Mouse (Mus musculus): Measurements from ENCODE around the gene Fars2. TPM values are rescaled to one million over a fixed set of nuclear protein-coding genes. Genes with fewer than 3 reads are reported as not detected.
"Not testable (repeated sequence)": the region's sequence is repeated elsewhere in the genome, so short reads cannot be mapped to it uniquely, and the experiment has no call there.

The Fars2 gene
- polyA plus RNA-seq, 1 experiment from 2014 or later, result 43.7 TPM

GRCm38 (mm10) chr13:36448565-36448964 is 331.4 kb downstream of the Fars2 start:
- DNase-seq (ENCODE audit: low spot score), result no peak

DNA sequence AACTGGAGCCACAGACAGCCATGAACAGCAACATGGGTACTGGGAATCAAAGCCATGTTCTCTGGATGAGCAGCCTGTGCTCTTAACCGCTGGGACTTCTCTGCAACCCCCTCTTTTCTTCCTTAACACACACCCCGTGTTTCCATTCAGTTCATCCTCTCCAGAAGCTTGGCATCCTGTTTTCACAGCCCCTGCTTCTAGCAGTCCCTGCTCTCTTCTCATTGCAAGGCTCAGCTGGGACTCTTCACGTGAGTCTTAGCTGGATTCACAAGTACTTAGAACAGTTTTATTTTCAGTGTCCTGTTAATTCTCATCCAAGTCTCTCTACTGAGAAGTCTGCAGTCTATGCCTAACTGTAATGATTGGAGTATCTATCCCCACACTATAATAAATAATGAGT is 334.2 kb downstream of the Fars2 start:
- no peak for DNase-seq (ENCODE audit: low spot score)

DNA sequence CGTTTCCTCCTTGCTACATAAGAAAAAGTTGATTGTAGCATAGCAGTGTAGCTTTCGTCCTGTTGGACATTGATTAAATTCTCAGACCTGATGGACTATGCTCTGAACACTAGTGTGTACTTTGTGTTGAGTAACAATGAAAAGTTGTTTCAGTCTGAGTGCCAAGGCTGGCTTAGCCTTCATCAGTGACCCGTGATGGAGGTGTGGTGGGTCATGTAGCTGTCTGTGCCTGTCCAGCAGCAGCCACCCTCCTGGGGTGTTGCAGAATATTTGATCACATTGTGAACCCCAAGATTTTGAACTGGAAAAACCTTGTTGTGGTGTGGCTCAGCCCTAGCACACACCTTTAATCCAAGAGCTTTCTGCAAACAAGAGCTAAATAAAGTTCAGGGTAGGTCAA is 343.3 kb downstream of the Fars2 start:
- no peak for DNase-seq (ENCODE audit: low spot score)

- no peak for DNase-seq (ENCODE audit: low spot score)
These were observed 346.5 kb downstream of the Fars2 start for GRCm38 (mm10) chr13:36463669-36464068.

DNA sequence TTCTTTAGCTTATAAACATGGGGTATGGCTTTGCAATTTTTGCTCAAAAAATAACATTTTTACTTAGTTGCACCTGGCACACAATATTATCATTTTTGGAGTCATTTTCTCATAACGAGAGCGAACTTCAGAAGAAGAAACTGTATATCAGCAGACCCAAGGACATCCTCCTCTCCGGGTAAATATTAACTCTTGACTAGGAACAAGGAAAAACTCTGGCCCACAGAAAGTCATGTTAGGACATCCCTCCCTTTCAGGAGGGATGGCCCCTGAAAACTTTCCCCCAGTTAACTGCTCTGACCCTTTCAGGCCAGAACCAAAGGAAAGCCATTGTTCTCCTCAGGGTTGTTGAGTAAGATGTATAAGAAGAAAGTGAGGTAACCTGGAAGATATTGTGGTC is 348.9 kb downstream of the Fars2 start:
- not testable (repeated sequence) for DNase-seq (ENCODE audit: low spot score)

DNA sequence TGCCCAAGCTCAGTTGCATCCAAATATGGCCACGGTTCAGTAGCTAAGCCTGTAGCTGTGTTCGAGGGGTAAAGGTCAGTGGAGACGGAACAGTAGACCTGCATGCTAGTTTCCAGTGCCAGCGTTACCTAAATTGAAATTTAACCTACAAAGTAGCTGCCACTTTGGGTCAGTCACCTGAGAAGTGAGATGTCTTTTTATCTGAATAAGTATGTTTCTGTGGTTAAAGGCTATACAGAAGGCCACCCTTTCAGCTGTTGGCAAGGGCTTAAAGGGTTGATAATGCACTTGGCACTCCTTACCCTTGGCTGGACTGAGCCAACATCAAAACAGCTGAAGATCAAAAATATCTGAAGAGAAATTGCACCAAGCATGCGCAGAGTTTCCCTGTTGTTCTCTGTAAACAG is 349.3 kb downstream of the Fars2 start:
- no peak for DNase-seq (ENCODE audit: low spot score)

- DNase-seq (ENCODE audit: low spot score), result no peak
These were observed 350.6 kb downstream of the Fars2 start for GRCm38 (mm10) chr13:36467849-36468248.

- DNase-seq (ENCODE audit: low spot score), result no peak
These were observed 351.8 kb downstream of the Fars2 start for GRCm38 (mm10) chr13:36468963-36469362.

- DNase-seq (ENCODE audit: low spot score), result no peak
These were observed 352.4 kb downstream of the Fars2 start for GRCm38 (mm10) chr13:36469412-36470125.

GRCm38 (mm10) chr13:36477648-36478047 is 360.4 kb downstream of the Fars2 start:
- no peak for DNase-seq (ENCODE audit: low spot score)

GRCm38 (mm10) chr13:36478243-36478642 is 361.0 kb downstream of the Fars2 start:
- DNase-seq (ENCODE audit: low spot score), result no peak

DNA sequence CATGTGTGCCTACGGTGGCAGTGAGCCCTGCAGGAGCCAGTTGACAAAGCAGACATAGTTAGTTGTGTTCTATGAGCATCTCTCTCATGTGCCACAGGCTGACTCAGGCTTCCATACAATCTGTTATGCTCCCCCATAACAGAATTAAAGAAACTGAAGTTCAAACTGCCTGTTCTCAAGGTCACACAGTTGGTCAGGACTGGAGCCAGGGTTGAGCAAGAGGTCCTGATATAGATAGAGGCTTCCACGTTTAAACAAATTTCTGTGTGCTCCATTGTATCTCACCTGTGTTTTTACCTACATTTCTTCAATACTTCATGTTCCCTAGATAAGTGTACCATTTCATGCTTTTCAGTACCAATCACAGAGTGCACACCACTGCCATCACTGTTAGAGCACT is 362.9 kb downstream of the Fars2 start:
- no peak for DNase-seq (ENCODE audit: low spot score)

GRCm38 (mm10) chr13:36484391-36484790 is 367.2 kb downstream of the Fars2 start:
- no peak for DNase-seq (ENCODE audit: low spot score)

DNA sequence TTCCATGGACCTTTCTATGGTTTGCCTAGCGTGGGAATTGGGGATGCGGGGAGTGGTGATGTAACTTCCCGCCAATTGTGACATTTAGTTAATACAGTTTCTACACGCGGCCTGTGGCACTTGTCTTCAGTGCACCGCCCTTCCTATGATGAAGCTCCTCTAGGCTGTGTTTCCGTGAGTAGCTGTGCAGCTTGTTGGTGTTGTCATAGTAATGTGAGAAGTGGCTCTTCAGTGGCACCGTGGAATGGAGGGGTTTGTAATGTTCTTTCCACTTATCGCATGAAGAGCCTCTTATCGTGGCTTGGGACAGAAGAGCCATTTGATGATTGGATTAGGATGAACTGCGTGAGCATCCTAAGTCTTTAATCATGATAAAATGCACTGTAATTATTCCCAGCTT is 369.5 kb downstream of the Fars2 start:
- no peak for DNase-seq (ENCODE audit: low spot score)

DNA sequence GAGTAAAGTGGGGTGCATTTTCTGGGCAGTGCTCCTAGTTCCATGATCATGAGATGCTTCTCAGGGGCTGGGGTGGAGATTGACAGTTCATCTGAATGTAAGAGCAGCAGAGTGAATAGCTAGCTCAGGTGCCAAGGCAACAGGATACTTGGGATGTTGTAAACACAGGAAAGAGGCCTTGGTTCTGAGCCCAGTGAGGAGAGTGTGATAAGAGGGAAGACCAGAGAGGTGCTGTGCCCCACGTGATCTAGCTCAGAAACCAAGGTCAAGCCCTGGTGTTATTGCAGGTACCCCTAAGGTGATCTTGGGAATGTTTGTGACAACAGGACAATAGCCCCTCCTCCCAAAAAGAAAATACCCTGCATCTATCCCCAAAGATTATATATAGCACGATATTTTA is 372.2 kb downstream of the Fars2 start:
- DNase-seq (ENCODE audit: low spot score), result no peak

GRCm38 (mm10) chr13:36490612-36491011 is 373.4 kb downstream of the Fars2 start:
- DNase-seq (ENCODE audit: low spot score), result no peak

GRCm38 (mm10) chr13:36492397-36492796 is 375.2 kb downstream of the Fars2 start:
- no peak for DNase-seq (ENCODE audit: low spot score)

DNA sequence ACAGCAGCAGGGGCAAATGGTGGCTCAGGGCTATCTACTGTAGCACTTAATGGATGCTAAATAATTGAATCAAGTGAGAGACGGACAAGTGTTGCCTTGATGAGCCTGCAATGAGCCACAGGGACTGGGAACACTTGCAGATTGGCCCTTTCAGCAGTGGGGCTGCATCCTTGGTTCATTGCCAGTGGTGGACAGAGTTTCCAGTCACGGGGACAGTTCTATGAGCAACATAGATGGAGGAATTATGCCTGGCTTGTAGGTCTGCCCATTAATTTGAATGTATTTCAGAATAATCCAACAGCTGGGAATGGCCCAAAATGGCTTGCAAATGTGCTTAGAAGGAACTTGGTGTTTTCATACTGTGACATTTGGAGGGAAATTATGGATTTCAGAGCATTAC is 376.1 kb downstream of the Fars2 start:
- no peak for DNase-seq (ENCODE audit: low spot score)

DNA sequence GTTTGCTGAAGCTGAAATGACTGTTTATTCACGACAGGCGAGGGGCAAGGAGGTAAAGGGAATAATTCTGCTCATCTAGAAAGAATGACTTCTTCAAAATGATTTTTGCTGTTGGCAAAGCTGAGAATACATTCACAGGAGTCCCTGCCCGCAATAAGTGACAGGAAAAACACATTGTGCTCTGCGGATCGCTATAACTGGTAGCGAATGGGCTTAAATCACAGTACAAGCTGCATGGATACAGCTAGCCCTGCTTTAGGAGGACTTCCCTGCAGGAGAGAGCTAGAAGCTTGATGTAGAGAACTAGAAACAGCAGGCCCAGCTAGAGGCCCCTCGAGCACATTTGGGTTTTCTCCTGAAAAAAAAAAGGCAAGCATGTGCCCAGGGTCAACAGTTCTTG is 376.6 kb downstream of the Fars2 start:
- DNase-seq (ENCODE audit: low spot score), result no peak

DNA sequence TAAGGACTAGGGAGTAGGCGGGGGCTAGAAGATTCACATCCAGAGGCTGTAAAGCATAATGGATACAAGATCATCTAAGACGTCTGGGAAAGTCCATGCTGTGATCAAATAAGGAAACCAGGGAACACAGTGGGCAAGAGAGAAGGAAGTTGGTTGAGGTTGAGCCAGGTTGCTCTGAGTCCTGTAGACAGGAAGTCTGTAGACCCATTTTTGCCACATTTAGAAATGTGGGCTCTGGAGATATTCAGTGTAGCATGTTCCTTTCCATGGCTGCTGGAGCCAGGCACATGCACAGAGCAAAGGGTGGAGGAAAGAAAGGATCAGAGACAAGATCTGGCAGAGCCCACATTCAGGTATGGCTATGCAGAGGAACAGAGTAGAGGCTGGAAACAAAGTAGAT is 378.8 kb downstream of the Fars2 start:
- no peak for DNase-seq (ENCODE audit: low spot score)

DNA sequence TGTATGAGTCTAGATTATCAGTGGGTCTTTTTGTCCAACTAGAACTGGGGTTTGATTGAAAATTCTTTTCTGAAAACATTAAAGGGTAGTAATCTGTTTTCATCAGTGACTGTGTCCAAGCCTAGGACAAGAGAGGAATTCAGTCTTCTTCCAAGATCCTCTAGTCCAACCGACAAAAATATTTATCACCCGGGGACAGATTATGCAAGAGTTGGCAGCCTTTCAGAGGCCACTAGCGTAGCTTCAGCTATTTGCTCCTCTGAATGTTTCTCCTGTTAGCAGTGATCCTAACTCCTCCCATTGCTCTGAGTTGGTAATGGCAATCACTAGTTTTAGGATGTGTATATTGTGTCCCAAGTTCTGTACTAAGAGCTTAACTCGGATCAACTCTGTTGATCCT is 380.1 kb downstream of the Fars2 start:
- no peak for DNase-seq (ENCODE audit: low spot score)

- DNase-seq (ENCODE audit: low spot score), result no peak
These were observed 383.2 kb downstream of the Fars2 start for GRCm38 (mm10) chr13:36500370-36500905.

DNA sequence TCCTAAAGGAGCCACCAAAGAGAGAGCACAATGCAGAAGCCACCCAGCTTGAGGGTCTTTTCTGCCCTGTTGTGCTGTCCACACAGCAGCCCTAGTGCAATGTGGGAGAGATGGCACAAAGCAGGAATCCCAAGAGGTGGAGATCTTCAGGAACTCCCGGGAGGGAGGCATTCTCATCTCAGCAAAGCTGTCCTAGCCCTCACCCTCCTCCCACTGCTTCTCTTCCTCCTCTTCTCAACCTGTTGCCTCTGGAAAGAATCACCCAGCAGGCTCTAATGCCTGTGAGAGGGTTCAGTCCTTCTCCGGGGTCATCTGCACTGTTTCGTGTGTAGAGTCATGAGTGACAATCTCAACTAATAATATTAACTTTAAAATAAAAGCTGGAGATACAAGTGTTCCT is 386.3 kb downstream of the Fars2 start:
- DNase-seq (ENCODE audit: low spot score), result no peak

All from thymus, postnatal 0 days (tissue).